Mouse (Mus musculus) layer of hippocampus, postnatal 36 days (tissue): Measurements from ENCODE around the gene Olfr1247. TPM values are rescaled to one million over a fixed set of nuclear protein-coding genes. Genes with fewer than 3 reads are reported as not detected.
"Not testable (repeated sequence)": the region's sequence is repeated elsewhere in the genome, so short reads cannot be mapped to it uniquely, and the experiment has no call there.

Experiments
- DNase-seq, 2 experiments: peaks; one replicate each; pipeline ENCODE4 v3.0.0; 2022
- total RNA-seq, 2 experiments: library from RNA; stranded (reverse); gene quantifications; 2 replicates each; pipeline ENCODE4 v1.2.3; 2021

Olfr1247 gene
- under 1 TPM; 0.08 to 0.10 TPM for total RNA-seq

GRCm38 (mm10) chr2:89614030-89614429, at the start of gene Olfr1247:
Gene Olfr1247 (minus strand): TSS chr2:89614130.
- no peak for DNase-seq

- DNase-seq, result no peak
Measured at GRCm38 (mm10) chr2:89661367-89661766, 47.4 kb upstream of the Olfr1247 start, which contains the start of gene Olfr1250. Gene Olfr1250 (minus strand): TSS chr2:89661467.

GRCm38 (mm10) chr2:89634883-89635282, 21.0 kb upstream of the Olfr1247 start, which contains the start of gene Olfr1249:
Gene Olfr1249 (minus strand): TSS chr2:89634983.
- DNase-seq, result no peak

- not testable (repeated sequence) for DNase-seq
Measured at GRCm38 (mm10) chr2:89618145-89618544, 4.2 kb upstream of the Olfr1247 start, which contains the start of gene Olfr1248. Gene Olfr1248 (minus strand): TSS chr2:89618245.

- no peak for DNase-seq
Measured at GRCm38 (mm10) chr2:89593057-89593456, 20.9 kb downstream of the Olfr1247 start, which contains the start of gene Olfr1246. Gene Olfr1246 (minus strand): TSS chr2:89593157.

- no peak for DNase-seq
Measured at GRCm38 (mm10) chr2:89578347-89578746, 35.6 kb downstream of the Olfr1247 start, which contains the start of gene Olfr1245. Gene Olfr1245 (minus strand): TSS chr2:89578447.

GRCm38 (mm10) chr2:89562706-89563105, 51.2 kb downstream of the Olfr1247 start:
- not testable (repeated sequence) for DNase-seq

Other genes with a start within 250 kb of the Olfr1247 start
- gene Olfr1234, start 249.3 kb downstream of the Olfr1247 start, total RNA-seq, result not detected
- not detected for gene Olfr1238, start 204.5 kb downstream of the Olfr1247 start, total RNA-seq
- gene Olfr1239, start 193.7 kb downstream of the Olfr1247 start, total RNA-seq, result not detected
- not detected for gene Olfr1240, start 171.1 kb downstream of the Olfr1247 start, total RNA-seq
- not detected for gene Olfr1241, start 127.0 kb downstream of the Olfr1247 start, total RNA-seq
- gene Olfr1242, start 115.8 kb downstream of the Olfr1247 start, total RNA-seq, result not detected
- not detected for gene Olfr1243, start 82.6 kb downstream of the Olfr1247 start, total RNA-seq
- gene Olfr1245, start 35.7 kb downstream of the Olfr1247 start, total RNA-seq, result not detected
- not detected for gene Olfr1246, start 21.0 kb downstream of the Olfr1247 start, total RNA-seq
- gene Olfr1248, start 4.1 kb upstream of the Olfr1247 start, total RNA-seq, result not detected
- gene Olfr1249, start 20.9 kb upstream of the Olfr1247 start, total RNA-seq, result not detected
- gene Olfr1250, start 47.3 kb upstream of the Olfr1247 start, total RNA-seq, result under 1 TPM in 1 of 2 experiments, not detected in 1; 0.10 TPM
- not detected for gene Olfr1251, start 57.8 kb upstream of the Olfr1247 start, total RNA-seq
- not detected for gene Olfr1252, start 110.9 kb upstream of the Olfr1247 start, total RNA-seq
- not detected for gene Olfr1253, start 143.0 kb upstream of the Olfr1247 start, total RNA-seq
- gene Olfr1254, start 179.5 kb upstream of the Olfr1247 start, total RNA-seq, result not detected
- not detected for gene Olfr1255, start 197.9 kb upstream of the Olfr1247 start, total RNA-seq
- under 1 TPM in 1 of 2 experiments, not detected in 1; 0.05 TPM for gene Olfr1256, start 227.4 kb upstream of the Olfr1247 start, total RNA-seq
- gene Olfr48, start 234.1 kb upstream of the Olfr1247 start, total RNA-seq, result not detected